Mouse (Mus musculus): ENCODE data around the gene Rsph3a. TPM values are rescaled to one million over a fixed set of nuclear protein-coding genes. Genes with fewer than 3 reads are reported as not detected.

Gene Rsph3a
- total and polyA plus RNA-seq, 3 experiments: 9.9 to 23.7 (median 17.8) TPM

GRCm38 (mm10) chr17:7919209-7919608 is 26.2 kb upstream of the Rsph3a start:
- Histone ChIP-seq H3K79me2 (replicated peaks; ENCODE audit: control insufficient read depth, extremely low read depth, insufficient read depth, poor library complexity, severe bottlenecking) (no peaks in the 10 kb centered on the region), H3K4me3 (replicated peaks in 1 of 3; ENCODE audit: low read depth in 2 of 3, low read length in 2 of 3, poor library complexity in 1 of 3) (no peak overlapping the region), H3K36me3 (replicated peaks in 1 of 2; ENCODE audit: control insufficient read depth in 1 of 2, insufficient read depth in 1 of 2, low read length in 1 of 2) (no peaks in the 10 kb centered on the region), H3K27ac (ENCODE audit: insufficient read depth, low read depth) (no peak overlapping the region), H3K9ac (ENCODE audit: insufficient read depth, low read depth) (no peak overlapping the region), H3K4me1 (ENCODE audit: control insufficient read depth in 1 of 2, insufficient read depth in 2 of 2) (peaks cover 9 to 45% of the 10 kb centered on the region in 2 experiments), H3K4me2 (ENCODE audit: insufficient read depth, low read depth, poor library complexity, severe bottlenecking) (no peak overlapping the region), H3K9me3 (replicated peaks; ENCODE audit: low read length) (no peaks in the 10 kb centered on the region), H3K27me3 (replicated peaks) (no peaks in the 10 kb centered on the region)
- TF ChIP-seq RAD21 (IDR thresholded peaks at IDR 0.05; ENCODE audit: low read depth, low read length): no peak
- TF ChIP-seq CTCF (conservative IDR thresholded peaks at IDR 0.05 in 1 of 2, IDR thresholded peaks at IDR 0.05 in 1 of 2; ENCODE audit: low read depth in 2 of 2, low read length in 2 of 2): no peak
- no peak for TF ChIP-seq JUND (conservative IDR thresholded peaks at IDR 0.05; ENCODE audit: low read depth, low read length)
- no peak for TF ChIP-seq POLR2AphosphoS2 (IDR thresholded peaks at IDR 0.05; ENCODE audit: low read depth, low read length)
- TF ChIP-seq ELF1 (IDR thresholded peaks at IDR 0.05; ENCODE audit: low read depth, low read length): no peak
- no peak for TF ChIP-seq MAZ (IDR thresholded peaks at IDR 0.05; ENCODE audit: low read depth, low read length)
- TF ChIP-seq BHLHE40 (IDR thresholded peaks at IDR 0.05; ENCODE audit: low read depth, low read length): no peak
- TF ChIP-seq USF2 (conservative IDR thresholded peaks at IDR 0.05; ENCODE audit: low read depth, low read length): no peak
- TF ChIP-seq KAT2A (IDR thresholded peaks at IDR 0.05; ENCODE audit: insufficient replicate concordance, low read length): no peak
- no peak for TF ChIP-seq MXI1 (IDR thresholded peaks at IDR 0.05; ENCODE audit: low read depth, low read length)
- no peak for TF ChIP-seq HCFC1 (IDR thresholded peaks at IDR 0.05; ENCODE audit: low read depth, low read length)
- dilution Hi-C loops (cut with MboI; ENCODE audit: extremely low pct_ligation_motif_present, extremely low pct_unique_long_range_greater_than_20kb, low sequenced_read_pairs): no loop called here
- no peak for DNase-seq (ENCODE audit: extremely low read depth)
- in situ Hi-C loops (cut with MboI; ENCODE audit: low pct_ligation_motif_present, low pct_unique_long_range_greater_than_20kb, low sequenced_read_pairs): no loop called here

- Histone ChIP-seq H3K79me2 (replicated peaks; ENCODE audit: control insufficient read depth, extremely low read depth, insufficient read depth, poor library complexity, severe bottlenecking) (peaks cover 2% of the 10 kb centered on the region), H3K36me3 (replicated peaks in 1 of 2; ENCODE audit: control insufficient read depth in 1 of 2, insufficient read depth in 1 of 2, low read length in 1 of 2) (peaks cover 0 to 4% of the 10 kb centered on the region in 2 experiments), H3K4me3 (replicated peaks in 1 of 3; ENCODE audit: low read depth in 2 of 3, low read length in 2 of 3, poor library complexity in 1 of 3) (no peak overlapping the region), H3K27me3 (replicated peaks) (no peaks in the 10 kb centered on the region), H3K4me2 (ENCODE audit: insufficient read depth, low read depth, poor library complexity, severe bottlenecking) (no peak overlapping the region), H3K9me3 (replicated peaks; ENCODE audit: low read length) (no peaks in the 10 kb centered on the region), H3K27ac (ENCODE audit: insufficient read depth, low read depth) (no peak overlapping the region), H3K4me1 (ENCODE audit: control insufficient read depth in 1 of 2, insufficient read depth in 2 of 2) (peaks cover 12 to 29% of the 10 kb centered on the region in 2 experiments), H3K9ac (ENCODE audit: insufficient read depth, low read depth) (no peak overlapping the region)
- no peak for DNase-seq (ENCODE audit: extremely low read depth)
- dilution Hi-C loops (cut with MboI; ENCODE audit: extremely low pct_ligation_motif_present, extremely low pct_unique_long_range_greater_than_20kb, low sequenced_read_pairs): no loop called here
- in situ Hi-C loops (cut with MboI; ENCODE audit: low pct_ligation_motif_present, low pct_unique_long_range_greater_than_20kb, low sequenced_read_pairs): no loop called here
- TF ChIP-seq BHLHE40 (IDR thresholded peaks at IDR 0.05; ENCODE audit: low read depth, low read length) (no peak), MEF2A (IDR thresholded peaks at IDR 0.05; ENCODE audit: borderline replicate concordance, low read depth, low read length) (no peak), POLR2A (IDR thresholded peaks at IDR 0.05; ENCODE audit: low read depth, low read length) (no peak), UBTF (IDR thresholded peaks at IDR 0.05; ENCODE audit: low read depth, low read length) (no peak), SMC3 (IDR thresholded peaks at IDR 0.05; ENCODE audit: low read depth, low read length) (no peak), ZC3H11A (IDR thresholded peaks at IDR 0.05; ENCODE audit: low read depth, low read length) (no peak), MAZ (IDR thresholded peaks at IDR 0.05; ENCODE audit: low read depth, low read length) (no peak), MXI1 (IDR thresholded peaks at IDR 0.05; ENCODE audit: low read depth, low read length) (no peak), USF2 (conservative IDR thresholded peaks at IDR 0.05; ENCODE audit: low read depth, low read length) (no peak), TCF12 (IDR thresholded peaks at IDR 0.05; ENCODE audit: low read depth, low read length) (no peak), EP300 (IDR thresholded peaks at IDR 0.05; ENCODE audit: low read length) (no peak), IRF4 (IDR thresholded peaks at IDR 0.05; ENCODE audit: low read depth, low read length) (no peak), MAFK (IDR thresholded peaks at IDR 0.05; ENCODE audit: insufficient replicate concordance, low read length) (no peak), HCFC1 (IDR thresholded peaks at IDR 0.05; ENCODE audit: low read depth, low read length) (no peak), USF1 (IDR thresholded peaks at IDR 0.05; ENCODE audit: low read depth, low read length) (no peak), ELF1 (IDR thresholded peaks at IDR 0.05; ENCODE audit: low read depth, low read length) (no peak)
Measured at GRCm38 (mm10) chr17:7922564-7922963, 22.9 kb upstream of the Rsph3a start.

All from CH12.LX (cell line).